Mouse (Mus musculus) ovary, adult 18-20 months (tissue): ENCODE measurements around the gene Tmem230.
"Not testable (repeated sequence)": the region's sequence is repeated elsewhere in the genome, so short reads cannot be mapped to it uniquely, and the experiment has no call there.

Experiments
- DNase-seq: peaks from one replicate; pipeline ENCODE4 v3.0.0; 2022; ENCODE audit warnings: low spot score, mixed read lengths

Tmem230 gene

DNA sequence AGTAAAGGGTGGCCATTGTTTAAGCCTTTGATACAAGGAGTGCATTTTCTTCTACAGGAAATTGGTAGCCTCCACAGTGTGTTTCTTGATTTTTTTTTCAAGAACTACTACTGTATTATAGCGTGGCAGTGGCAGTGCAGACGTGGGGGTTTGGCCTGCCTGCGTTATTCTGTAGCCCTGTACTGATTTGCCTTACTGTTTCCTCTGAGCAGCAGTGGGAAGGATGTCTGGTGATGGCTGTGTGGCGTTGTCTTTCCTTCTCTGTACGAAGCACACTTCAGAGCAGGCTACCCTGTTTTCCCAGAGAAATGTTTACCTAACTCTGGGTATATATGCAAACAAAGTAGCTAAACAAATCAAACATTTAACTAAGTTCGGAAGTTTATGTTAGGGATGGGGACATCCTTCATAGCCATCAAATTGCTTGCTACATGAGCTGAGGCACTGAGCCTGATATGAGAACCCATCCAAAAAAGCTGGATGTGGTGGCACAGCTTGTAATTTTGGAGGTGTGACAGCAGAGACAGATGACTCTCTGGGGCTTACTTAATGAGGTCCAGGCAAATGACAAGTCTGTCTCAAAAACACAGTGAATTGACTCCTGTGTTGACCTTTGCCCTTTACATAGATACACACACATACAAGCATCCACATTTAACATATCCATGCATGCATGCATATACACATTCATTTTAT, 25.2 kb upstream of the Tmem230 start:
- DNase-seq, result no peak

DNA sequence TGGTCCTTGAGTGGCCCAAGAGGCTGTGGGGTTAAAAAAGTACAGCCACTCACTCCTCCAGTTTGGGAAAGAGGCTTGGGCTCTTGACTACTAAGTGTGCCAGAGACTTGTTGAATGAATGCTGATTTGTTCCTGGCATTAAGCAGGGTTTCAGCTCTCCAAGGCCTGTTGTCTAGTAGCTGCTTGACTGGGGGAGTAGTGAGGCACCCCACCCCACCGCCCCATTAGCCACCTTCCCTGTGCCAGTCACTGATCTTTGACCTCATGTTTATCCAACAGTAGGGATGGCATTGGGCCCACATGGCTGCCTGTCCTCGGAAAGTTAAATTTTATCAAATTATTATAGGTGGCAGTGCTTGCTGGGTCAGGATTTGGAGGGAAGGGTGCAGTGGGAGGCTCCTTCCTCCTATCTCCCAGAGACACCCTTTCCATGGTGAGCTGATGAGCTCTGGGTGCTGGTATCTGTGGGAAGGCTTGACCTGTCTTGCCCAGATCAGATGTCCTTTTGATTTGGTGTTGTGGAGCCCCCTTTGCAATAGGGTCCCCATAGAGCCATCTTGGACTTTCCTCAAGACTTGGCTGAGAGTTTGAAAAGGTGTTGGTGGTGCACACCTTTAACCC, 22.8 kb upstream of the Tmem230 start:
- DNase-seq, result no peak

GRCm38 (mm10) chr2:132269217-132269616, 21.6 kb upstream of the Tmem230 start:
- no peak for DNase-seq

- no peak for DNase-seq
Measured at GRCm38 (mm10) chr2:132266086-132266485, 18.5 kb upstream of the Tmem230 start.

- DNase-seq, result no peak
Measured at GRCm38 (mm10) chr2:132265196-132265595, 17.6 kb upstream of the Tmem230 start.

DNA sequence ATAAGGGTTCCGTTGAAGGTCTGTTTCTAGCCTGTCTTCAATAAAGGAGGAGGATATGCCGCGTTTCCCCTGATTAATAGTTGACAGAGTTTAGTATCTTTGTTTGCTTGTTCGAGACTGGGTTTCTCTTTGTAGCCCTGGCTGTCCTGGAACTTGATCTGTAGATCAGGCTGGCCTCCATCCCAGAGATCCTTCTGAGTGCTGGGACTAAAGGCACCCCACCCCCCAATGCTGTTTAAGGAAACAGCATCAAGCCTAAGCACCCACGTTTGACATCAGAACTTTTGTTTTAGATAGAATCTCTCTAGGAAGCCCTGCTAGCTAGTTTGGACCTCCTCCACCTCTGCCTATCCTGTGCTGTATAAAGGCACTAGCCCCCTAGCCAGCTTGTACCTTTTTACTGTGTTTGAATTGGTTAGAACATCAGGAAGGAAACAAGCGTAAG, 16.7 kb upstream of the Tmem230 start:
- DNase-seq, result no peak

- no peak for DNase-seq
Measured at GRCm38 (mm10) chr2:132263421-132264265, 16.0 kb upstream of the Tmem230 start.

GRCm38 (mm10) chr2:132262879-132263398, 15.3 kb upstream of the Tmem230 start, which contains the start of gene Cds2:
Gene Cds2, plus strand, starts transcription at chr2:132263148.
- peak; percentile 98 for DNase-seq

DNA sequence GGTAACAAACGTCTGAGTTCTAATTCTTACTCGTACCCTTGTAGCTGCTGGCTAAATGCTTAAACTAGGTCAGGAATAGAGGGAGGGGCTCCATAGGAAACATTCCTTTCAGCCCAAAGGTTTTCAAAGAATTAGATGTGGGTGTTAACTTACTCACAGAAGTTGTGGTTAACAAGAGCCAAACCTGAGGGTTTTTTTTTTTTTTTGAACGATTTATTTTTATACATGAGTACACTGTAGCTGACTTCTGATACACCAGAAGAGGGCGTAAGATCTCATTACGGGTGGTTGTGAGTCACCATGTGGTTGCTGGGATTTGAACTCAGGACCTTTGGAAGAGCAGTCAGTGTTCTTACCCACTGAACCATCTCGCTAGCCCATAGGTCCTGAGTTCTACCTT, 14.6 kb upstream of the Tmem230 start:
- no peak for DNase-seq

DNA sequence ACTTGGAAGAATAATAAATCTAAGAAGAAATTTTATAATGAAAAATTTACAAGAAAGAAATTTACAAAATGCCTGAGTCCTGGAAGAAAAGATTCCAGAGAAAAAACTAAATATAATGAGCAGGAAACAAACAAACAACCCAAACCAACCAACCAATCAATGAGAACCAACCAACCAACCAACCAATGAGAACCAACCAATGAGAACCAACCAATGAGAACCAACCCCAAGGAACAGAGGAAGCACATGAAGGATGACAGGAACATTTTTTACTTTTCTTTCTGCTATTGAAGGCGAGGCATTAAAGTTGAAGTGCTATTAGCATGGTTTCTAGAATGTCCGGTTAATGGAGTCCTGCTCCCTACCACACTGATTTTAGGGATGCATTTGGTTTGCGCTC, 13.0 kb upstream of the Tmem230 start:
- DNase-seq, result no peak

DNA sequence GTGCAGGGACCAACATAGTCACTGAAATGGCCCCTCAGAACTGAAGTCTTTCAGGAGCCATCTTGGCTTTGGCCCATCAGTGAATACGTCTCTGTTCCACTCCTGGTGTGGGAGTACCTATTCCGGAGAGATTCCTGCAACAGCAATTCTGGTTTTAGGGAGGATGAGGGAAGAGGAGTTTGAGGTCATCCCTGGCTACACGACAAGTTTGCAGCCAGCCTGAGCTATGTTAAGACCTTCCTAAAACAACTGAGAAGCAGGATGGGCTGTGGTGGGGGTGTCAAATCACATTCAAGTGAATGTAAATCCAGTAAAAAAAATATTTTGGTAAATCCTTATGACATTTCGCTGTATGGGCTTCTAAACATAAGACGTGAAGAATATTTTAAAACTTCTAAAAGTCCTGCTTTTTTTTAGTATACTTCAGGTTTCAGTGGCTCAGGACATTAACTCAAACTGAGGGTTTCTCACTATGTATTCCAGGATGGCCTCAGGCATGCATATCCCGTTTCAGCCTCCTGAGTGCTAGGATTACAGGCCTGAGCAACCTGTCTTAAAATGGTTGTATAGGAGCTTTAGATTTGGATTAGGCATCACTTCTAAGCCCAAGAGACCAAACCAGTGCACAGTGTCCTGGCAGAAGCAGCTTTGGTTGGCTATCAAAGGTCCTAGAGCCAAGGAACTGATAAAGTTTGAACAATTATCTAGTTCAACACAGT, 9.9 kb upstream of the Tmem230 start:
- no peak for DNase-seq

- no peak for DNase-seq
Measured at GRCm38 (mm10) chr2:132253603-132254002, 6.0 kb upstream of the Tmem230 start.

DNA sequence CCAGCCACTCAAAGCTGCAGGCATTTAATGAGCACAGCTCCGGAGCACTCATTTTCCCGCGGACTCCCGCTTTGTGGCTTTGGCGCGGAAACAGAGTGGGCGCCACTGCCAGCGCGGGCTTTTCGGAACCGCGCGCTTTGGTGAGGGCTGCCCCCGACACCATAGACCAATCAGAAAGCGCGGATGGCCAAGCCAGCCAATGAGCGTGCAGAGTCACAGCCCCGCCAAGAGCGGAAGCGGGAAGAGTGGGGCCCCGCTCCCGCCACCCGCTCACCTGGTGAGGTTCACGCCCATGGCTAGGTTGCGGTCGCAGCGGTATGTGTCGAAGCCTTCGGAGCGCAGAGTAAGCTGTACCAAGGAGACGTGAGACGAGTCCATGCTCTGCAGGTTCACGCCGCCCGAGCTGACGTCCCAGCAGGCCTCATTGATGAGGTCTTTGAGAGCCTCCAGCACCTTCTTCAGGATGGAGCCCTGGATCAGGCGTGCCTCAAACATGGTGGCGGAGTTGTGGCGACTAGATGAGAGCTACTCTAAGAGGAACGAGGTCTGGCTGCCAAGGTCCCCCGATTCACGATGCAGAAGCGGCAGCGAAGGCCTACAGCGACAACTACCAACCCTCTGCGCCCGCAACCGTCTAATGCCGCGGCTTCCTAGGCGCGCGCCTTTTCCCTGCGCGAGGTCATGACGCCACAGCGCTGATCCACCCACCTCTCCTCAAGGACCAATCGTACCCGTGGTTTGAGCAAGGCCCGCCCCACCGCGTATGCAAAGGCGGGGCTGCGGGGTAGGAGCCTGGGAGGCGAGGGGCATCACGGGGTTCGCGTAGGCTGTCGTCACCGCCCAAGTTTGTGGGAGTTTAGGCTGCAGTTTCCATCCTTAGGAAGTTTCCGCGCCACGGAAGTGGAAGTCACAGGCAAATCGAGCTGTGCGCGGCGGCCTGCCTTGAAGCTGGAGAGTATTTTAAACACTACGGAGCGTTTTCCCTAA, 5.2 kb upstream of the Tmem230 start, which contains the start of gene Pcna:
TSS of gene Pcna (minus strand) at position 773 of the 987 bp plus-strand sequence.
- DNase-seq, result peak; percentile 97

DNA sequence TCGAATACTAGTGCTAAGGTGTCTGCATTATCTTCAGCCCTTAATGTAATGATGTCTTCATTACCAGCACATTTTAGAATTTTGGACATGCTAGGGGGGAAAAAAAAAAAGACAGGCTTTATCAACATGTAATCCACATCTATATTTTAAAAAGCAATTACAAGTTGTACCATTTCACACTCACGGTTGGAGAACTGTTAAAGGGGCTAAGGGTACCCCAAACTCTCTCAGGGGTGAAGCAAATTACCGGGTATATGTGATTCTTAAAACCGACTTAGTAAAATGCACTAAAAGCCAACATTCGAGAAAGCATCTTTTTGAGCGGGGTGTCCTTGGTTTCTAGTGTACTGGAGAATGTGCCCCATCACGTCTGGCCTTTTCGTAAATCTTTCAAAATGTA, 4.3 kb upstream of the Tmem230 start:
- no peak for DNase-seq

DNA sequence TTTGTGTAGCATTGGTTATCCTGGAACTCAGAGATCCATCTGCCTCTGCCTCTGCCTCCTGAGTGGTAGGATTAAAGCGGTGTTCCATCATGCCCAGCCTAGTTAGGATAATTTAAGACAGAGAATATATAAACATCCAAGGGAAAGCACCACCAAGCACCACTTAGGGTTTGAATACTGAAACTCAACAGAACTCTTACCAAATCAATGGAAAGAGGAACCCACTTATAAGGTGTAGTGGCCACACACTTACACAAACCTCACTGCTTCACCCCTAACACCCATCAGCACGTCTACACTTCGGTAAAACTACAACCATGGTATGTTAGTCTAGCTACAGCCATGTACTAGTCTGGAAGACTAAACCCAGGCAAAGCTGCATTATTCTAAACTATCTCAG, 4.2 kb downstream of the Tmem230 start:
- no peak for DNase-seq

DNA sequence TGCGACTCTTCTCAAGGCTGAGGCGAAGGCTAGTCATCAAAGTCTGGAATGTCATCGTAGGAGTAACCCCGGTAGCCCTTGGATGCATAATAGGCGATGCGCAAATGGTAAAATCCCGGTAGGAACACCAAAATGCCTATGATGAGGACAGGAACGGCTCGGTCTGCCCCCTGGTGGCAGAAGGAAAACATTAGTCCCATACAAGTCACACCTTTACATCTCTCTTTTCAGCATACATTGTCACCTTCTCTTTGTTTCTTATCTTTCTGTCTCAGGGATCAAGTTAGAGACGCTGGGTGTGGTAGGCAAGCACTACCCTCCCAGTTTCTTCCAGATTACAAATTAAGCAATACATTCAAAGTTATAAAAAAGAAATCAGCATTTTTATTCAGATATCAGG, 7.2 kb downstream of the Tmem230 start:
- DNase-seq, result not testable (repeated sequence)

DNA sequence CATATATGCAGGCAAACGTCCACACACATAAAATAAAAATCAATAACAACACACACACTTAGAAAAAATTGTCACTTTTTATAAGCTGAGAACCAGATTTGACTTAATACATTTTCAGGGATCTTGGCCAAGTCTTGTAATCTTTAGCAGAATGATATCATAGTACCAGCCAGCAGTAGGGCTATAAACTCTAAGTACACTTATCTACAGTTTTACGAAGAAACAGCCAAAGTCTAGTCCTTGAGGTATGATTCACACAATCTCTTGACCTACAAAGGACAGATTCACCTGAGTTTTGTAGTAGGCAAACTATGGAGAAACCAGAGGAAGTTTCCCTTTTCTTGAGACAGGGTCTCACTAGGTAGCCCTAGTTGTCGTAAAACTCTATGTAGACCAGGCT, 8.2 kb downstream of the Tmem230 start:
- DNase-seq, result not testable (repeated sequence)

DNA sequence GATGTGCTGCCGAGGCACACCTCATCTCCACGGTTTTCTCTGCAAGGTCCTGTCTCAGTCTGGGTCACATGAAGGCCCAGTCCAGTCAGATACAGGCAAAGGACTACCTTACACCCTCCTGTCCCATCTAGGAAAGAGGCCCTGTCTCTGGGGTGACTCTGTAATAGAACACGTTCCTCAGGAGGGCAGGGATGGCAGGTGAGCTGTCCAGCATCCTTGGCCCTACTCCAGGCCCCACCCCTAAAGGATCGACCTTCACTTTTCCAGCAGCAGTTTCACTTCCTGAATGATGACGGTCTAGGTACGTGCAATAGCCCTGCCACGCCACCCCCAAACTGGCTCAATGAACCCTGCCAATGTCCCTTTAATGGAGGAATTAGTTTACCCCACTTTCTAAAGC, 11.6 kb downstream of the Tmem230 start:
- DNase-seq, result no peak

DNA sequence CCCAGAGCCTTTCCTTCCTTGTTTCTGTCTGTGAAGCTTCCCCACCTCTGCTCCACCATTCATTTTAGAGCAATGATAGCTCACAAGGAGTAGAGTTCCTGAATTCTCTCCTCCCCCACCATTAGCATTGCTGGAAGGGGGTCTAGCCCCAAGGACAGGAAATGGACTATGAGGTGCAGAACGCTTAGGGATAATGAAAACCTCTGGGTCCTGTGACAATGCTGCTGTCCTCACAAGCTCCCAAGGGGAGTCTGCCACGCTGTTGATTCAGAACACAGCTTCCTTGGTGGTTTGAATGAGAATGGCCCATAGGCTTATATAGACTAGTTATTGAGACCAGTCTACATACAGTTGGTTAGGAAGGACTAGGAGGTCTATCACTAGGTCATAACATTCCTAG, 12.3 kb downstream of the Tmem230 start:
- no peak for DNase-seq

GRCm38 (mm10) chr2:132233985-132234765, 13.4 kb downstream of the Tmem230 start:
- DNase-seq, result no peak
